Mouse (Mus musculus): Measurements from ENCODE around the gene Mafk. TPM values are rescaled to one million over a fixed set of nuclear protein-coding genes. Genes with fewer than 3 reads are reported as not detected.

Gene Mafk
- total RNA-seq, 2 experiments from 2014 or later: 21.9 to 23.2 TPM

Small RNA genes lying within 50 kb of the gene (microRNA-seq; reads per million reads assigned to microRNA genes)
- not detected for gene Mir7037

Other genes with a start within 250 kb of the Mafk start
- 1 to 10 TPM in 1 of 2 experiments, under 1 TPM in 1; 0.42 to 3.8 TPM for gene Uncx, start 248.0 kb upstream of the Mafk start, total RNA-seq (2021)
- 10 to 100 TPM; 13.4 to 13.7 TPM for gene Micall2, start 55.2 kb upstream of the Mafk start, total RNA-seq (2021)
- 10 to 100 TPM; 52.8 to 65.7 TPM for gene Ints1, start 15.8 kb upstream of the Mafk start, total RNA-seq (2021)
- 1 to 10 TPM; 1.5 to 3.9 TPM for gene Tmem184a, start 28.4 kb downstream of the Mafk start, total RNA-seq (2021)
- gene Gm26938, start 34.9 kb downstream of the Mafk start, total RNA-seq (2021): not detected
- gene Psmg3, start 35.4 kb downstream of the Mafk start, total RNA-seq (2021): 10 to 100 TPM; 19.7 to 22.2 TPM
- gene Elfn1, start 116.4 kb downstream of the Mafk start, total RNA-seq (2021): 10 to 100 TPM; 14.1 to 16.8 TPM

Measured in adrenal gland, postnatal 4 days (tissue).